Comparison of ENCODE assay signal across 19 mouse cellular contexts in the genomic region with DNA sequence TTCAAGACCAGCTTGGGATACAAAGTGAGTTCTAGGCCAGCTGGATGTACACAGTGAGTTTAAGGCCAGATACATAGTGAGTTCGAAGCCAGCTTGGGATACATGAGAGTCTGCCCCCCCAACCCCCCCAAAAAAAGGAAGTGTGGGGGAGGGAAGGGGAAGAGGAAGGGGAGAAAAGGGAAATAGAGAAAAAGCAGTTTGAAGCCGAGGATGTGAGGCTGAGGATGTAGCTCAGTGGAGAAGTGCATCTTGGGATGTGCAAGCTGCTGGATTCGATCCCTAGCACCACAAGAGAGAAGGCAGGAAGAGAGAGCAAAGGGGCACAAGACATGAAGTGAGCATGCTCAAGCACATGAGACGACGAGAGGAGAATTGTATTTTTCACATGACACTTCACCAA.
"Had no signal": no experiment of that assay in that cellular context is flagged by ENCODE, and none has a peak within 500 bp of the region (broad histone marks: within the 10 kb centered on the region; RNA-seq: fewer than 3 reads in every experiment).

No protein-coding gene starts in this region.

- H3K4me2 ChIP-seq: lung, embryonic 15.5 days; midbrain, embryonic 11.5 days; midbrain, embryonic 13.5 days; midbrain, embryonic 15.5 days; neural tube, embryonic 12.5 days had no signal

- ATAC-seq: liver, postnatal 0 days; lung, postnatal 0 days; midbrain, embryonic 13.5 days; midbrain, embryonic 15.5 days had no signal

- DNase-seq: liver, postnatal 0 days; lung, adult 2 months; lung, postnatal 14 days; lung, postnatal 36 days; retina, postnatal 1 day; right cerebral cortex, adult 18-20 months; right cerebral cortex, postnatal 25 days; right cerebral cortex, postnatal 4 days; spleen, adult 18-20 months; thymus, adult 18-20 months; thymus, postnatal 14 days; thymus, postnatal 36 days had no signal

- H3K9ac ChIP-seq: liver, postnatal 0 days; lung, embryonic 15.5 days; midbrain, embryonic 13.5 days; midbrain, embryonic 15.5 days; neural tube, embryonic 12.5 days had no signal

- H3K27me3 ChIP-seq: lung, embryonic 15.5 days; megakaryocyte, embryonic 14.5 days; midbrain, embryonic 13.5 days; midbrain, embryonic 15.5 days; neural tube, embryonic 12.5 days had no signal

- H3K4me3 ChIP-seq: lung, embryonic 15.5 days; midbrain, embryonic 13.5 days; midbrain, embryonic 15.5 days; neural tube, embryonic 12.5 days had no signal

- H3K27ac ChIP-seq: lung, embryonic 15.5 days; midbrain, embryonic 13.5 days; midbrain, embryonic 15.5 days; neural tube, embryonic 12.5 days had no signal

- H3K9me3 ChIP-seq: lung, embryonic 15.5 days; midbrain, embryonic 13.5 days; midbrain, embryonic 15.5 days; neural tube, embryonic 12.5 days had no signal

- H3K36me3 ChIP-seq: lung, embryonic 15.5 days; midbrain, embryonic 15.5 days had no signal
